Mouse (Mus musculus): ENCODE data around the gene Ssbp2.

Gene Ssbp2

GRCm38 (mm10) chr13:91636814-91637213 lies 176.7 kb downstream of the Ssbp2 start:
- peak; percentile 76 for DNase-seq

GRCm38 (mm10) chr13:91638836-91639235 lies 178.8 kb downstream of the Ssbp2 start:
- DNase-seq, result no peak

- no peak for DNase-seq
These were observed 180.1 kb downstream of the Ssbp2 start for GRCm38 (mm10) chr13:91640219-91640618.

GRCm38 (mm10) chr13:91648240-91648639 lies 188.2 kb downstream of the Ssbp2 start:
- peak; percentile 19 for DNase-seq

- peak; percentile 21 for DNase-seq
These were observed 189.8 kb downstream of the Ssbp2 start for GRCm38 (mm10) chr13:91649926-91650325.

GRCm38 (mm10) chr13:91661068-91661795 lies 201.1 kb downstream of the Ssbp2 start:
- no peak for DNase-seq

GRCm38 (mm10) chr13:91662751-91663150 lies 202.7 kb downstream of the Ssbp2 start:
- no peak for DNase-seq

- no peak for DNase-seq
These were observed 213.2 kb downstream of the Ssbp2 start for GRCm38 (mm10) chr13:91673241-91673640.

- DNase-seq, result no peak
These were observed 220.8 kb downstream of the Ssbp2 start for GRCm38 (mm10) chr13:91680764-91681437.

GRCm38 (mm10) chr13:91681474-91681873 lies 221.4 kb downstream of the Ssbp2 start:
- no peak for DNase-seq

- no peak for DNase-seq
These were observed 230.0 kb downstream of the Ssbp2 start for GRCm38 (mm10) chr13:91690118-91690517.

GRCm38 (mm10) chr13:91693615-91694014 lies 233.5 kb downstream of the Ssbp2 start:
- DNase-seq, result no peak

GRCm38 (mm10) chr13:91695406-91695805 lies 235.3 kb downstream of the Ssbp2 start:
- no peak for DNase-seq

GRCm38 (mm10) chr13:91696109-91696645 lies 236.1 kb downstream of the Ssbp2 start:
- no peak for DNase-seq

GRCm38 (mm10) chr13:91697011-91697410 lies 236.9 kb downstream of the Ssbp2 start:
- peak; percentile 20 for DNase-seq

- no peak for DNase-seq
These were observed 242.3 kb downstream of the Ssbp2 start for GRCm38 (mm10) chr13:91702337-91702736.

GRCm38 (mm10) chr13:91719487-91719886 lies 259.4 kb downstream of the Ssbp2 start:
- DNase-seq, result no peak

- peak; percentile 16 for DNase-seq
These were observed 263.1 kb downstream of the Ssbp2 start for GRCm38 (mm10) chr13:91723108-91723735.

- no peak for DNase-seq
These were observed 263.6 kb downstream of the Ssbp2 start for GRCm38 (mm10) chr13:91723736-91724119.

GRCm38 (mm10) chr13:91724211-91724610 lies 264.1 kb downstream of the Ssbp2 start:
- no peak for DNase-seq

- DNase-seq, result no peak
These were observed 265.0 kb downstream of the Ssbp2 start for GRCm38 (mm10) chr13:91725130-91725529.

- DNase-seq, result no peak
These were observed 267.8 kb downstream of the Ssbp2 start for GRCm38 (mm10) chr13:91727899-91728298.

GRCm38 (mm10) chr13:91737191-91737590 lies 277.1 kb downstream of the Ssbp2 start:
- DNase-seq, result no peak

- no peak for DNase-seq
These were observed 280.8 kb downstream of the Ssbp2 start for GRCm38 (mm10) chr13:91740851-91741250.
